Mouse (Mus musculus) cerebellum, adult (tissue): ENCODE results near the gene Rgs14.

Experiments
- ATAC-seq: cut with Nextera tagmentation; 2 replicates; pipeline ENCODE4 v1.9.2; 2017; ENCODE audit warnings: mild to moderate bottlenecking, moderate library complexity, mixed read lengths; ENCODE audit not compliant: insufficient number of reproducible peaks, low FRiP score, low TSS enrichment

Gene Rgs14

GRCm38 (mm10) chr13:55369531-55370114, at the start of gene Rgs14:
TSS of gene Rgs14 (plus strand) at chr13:55369732.
- ATAC-seq = no peak

- no peak for ATAC-seq
Observed at GRCm38 (mm10) chr13:55319931-55320533, 49.5 kb upstream of the Rgs14 start, which contains the start of gene Prelid1. TSS of gene Prelid1 (plus strand) at chr13:55320500.

- peak; percentile 68 for ATAC-seq
Observed at GRCm38 (mm10) chr13:55321434-55322129, 48.0 kb upstream of the Rgs14 start, which contains the start of gene Rab24. TSS of gene Rab24 (minus strand) at chr13:55321946.

- peak; percentile 39 for ATAC-seq
Observed at GRCm38 (mm10) chr13:55322130-55322825, 47.3 kb upstream of the Rgs14 start.

GRCm38 (mm10) chr13:55325596-55325995, 43.9 kb upstream of the Rgs14 start:
- no peak for ATAC-seq

- no peak for ATAC-seq
Observed at GRCm38 (mm10) chr13:55327169-55327568, 42.4 kb upstream of the Rgs14 start.

GRCm38 (mm10) chr13:55327633-55328032, 41.9 kb upstream of the Rgs14 start:
- peak; percentile 32 for ATAC-seq

- no peak for ATAC-seq
Observed at GRCm38 (mm10) chr13:55328171-55328570, 41.4 kb upstream of the Rgs14 start.

GRCm38 (mm10) chr13:55328641-55329040, 40.9 kb upstream of the Rgs14 start:
- ATAC-seq = no peak

- no peak for ATAC-seq
Observed at GRCm38 (mm10) chr13:55329109-55329682, 40.3 kb upstream of the Rgs14 start.

GRCm38 (mm10) chr13:55329683-55330566, 39.6 kb upstream of the Rgs14 start, which contains the start of gene Mxd3:
TSS of gene Mxd3 (minus strand) at chr13:55329823.
- ATAC-seq = peak; percentile 61

GRCm38 (mm10) chr13:55330567-55331400, 38.7 kb upstream of the Rgs14 start:
- no peak for ATAC-seq

- no peak for ATAC-seq
Observed at GRCm38 (mm10) chr13:55332331-55332730, 37.2 kb upstream of the Rgs14 start.

GRCm38 (mm10) chr13:55335701-55336100, 33.8 kb upstream of the Rgs14 start:
- no peak for ATAC-seq

- no peak for ATAC-seq
Observed at GRCm38 (mm10) chr13:55337341-55337975, 32.1 kb upstream of the Rgs14 start.

GRCm38 (mm10) chr13:55338131-55339054, 31.1 kb upstream of the Rgs14 start:
- ATAC-seq = no peak

GRCm38 (mm10) chr13:55339259-55339658, 30.3 kb upstream of the Rgs14 start:
- ATAC-seq = no peak
